Mouse (Mus musculus): ENCODE measurements around the gene Ppm1d. TPM values are rescaled to one million over a fixed set of nuclear protein-coding genes. Genes with fewer than 3 reads are reported as not detected.
A peak's percentile ranks its signal among the peaks of the same experiment; 100 is the strongest.

The Ppm1d gene
- 1 to 10 TPM; 3.7 to 4.2 (median 3.8) TPM for polyA plus RNA-seq (2017; shearing (Covaris generic))

- peak; percentile 95 for ATAC-seq
Observed at GRCm38 (mm10) chr11:85310713-85311574, at the start of gene Ppm1d. Gene Ppm1d (plus strand): TSS chr11:85311244.

GRCm38 (mm10) chr11:85264635-85265034 is 46.4 kb upstream of the Ppm1d start:
- no peak for ATAC-seq

DNA sequence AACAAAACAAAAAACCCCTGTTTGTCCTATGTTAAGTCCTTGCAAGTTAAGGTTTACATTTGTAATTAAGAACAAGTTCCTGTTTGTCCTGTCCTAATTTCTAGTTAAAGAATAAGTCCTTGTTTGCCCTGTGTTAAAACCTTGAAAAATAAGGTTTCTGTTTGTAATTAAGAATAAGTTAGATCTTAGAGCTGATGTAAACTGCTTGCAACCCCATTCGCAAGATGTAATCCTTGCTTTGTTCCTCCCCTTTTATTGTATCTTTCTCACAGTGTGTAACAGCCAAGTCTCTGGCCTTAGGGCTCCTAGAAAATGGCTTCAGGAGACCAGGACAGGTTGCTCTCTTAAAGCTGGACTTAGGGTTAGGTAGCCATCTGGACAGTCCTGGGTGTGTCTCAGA is 43.7 kb upstream of the Ppm1d start:
- ATAC-seq: no peak

- no peak for ATAC-seq
Observed at GRCm38 (mm10) chr11:85270631-85271030, 40.4 kb upstream of the Ppm1d start.

- ATAC-seq: no peak
Observed at GRCm38 (mm10) chr11:85273299-85273698, 37.7 kb upstream of the Ppm1d start.

DNA sequence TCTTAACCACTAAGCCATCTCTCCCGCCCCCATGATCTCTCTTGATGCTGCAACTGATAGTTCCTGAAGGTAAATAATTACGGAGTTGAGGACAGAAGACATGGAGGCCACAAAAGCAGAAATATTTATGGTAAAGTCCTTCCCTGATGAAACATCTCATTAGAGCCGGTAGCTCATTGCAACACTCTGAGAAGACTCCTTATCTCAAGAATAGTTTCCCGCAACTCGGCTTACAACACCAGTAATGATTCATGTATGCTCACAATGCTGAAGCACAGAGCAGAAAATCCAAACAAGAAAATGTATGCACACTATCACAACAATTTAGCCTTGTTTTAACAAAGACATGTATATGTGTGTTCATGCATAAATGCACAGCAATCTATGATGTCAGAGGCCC is 35.9 kb upstream of the Ppm1d start:
- ATAC-seq: no peak

DNA sequence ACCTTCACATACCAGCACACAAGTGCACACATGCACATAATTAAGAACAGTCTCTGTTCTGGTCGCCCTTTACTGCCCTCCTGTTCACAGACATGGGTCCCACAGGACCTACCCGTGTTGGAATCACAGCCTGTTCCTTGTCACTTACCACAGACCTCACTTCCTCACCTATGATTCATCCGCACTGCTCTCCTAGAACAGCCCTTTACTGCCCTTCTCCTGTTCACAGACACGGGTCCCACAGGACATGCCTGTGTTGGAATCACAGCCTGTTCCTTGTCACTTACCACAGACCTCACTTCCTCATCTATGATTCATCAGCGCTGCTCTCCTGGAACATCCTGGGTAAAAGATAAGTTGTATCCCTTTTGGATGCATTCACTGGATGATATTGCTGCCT is 33.4 kb upstream of the Ppm1d start:
- no peak for ATAC-seq

- ATAC-seq: no peak
Observed at GRCm38 (mm10) chr11:85278175-85278574, 32.9 kb upstream of the Ppm1d start.

- no peak for ATAC-seq
Observed at GRCm38 (mm10) chr11:85281219-85281878, 29.7 kb upstream of the Ppm1d start.

- no peak for ATAC-seq
Observed at GRCm38 (mm10) chr11:85297953-85298352, 13.1 kb upstream of the Ppm1d start.

GRCm38 (mm10) chr11:85299880-85300279 is 11.2 kb upstream of the Ppm1d start:
- ATAC-seq: no peak

DNA sequence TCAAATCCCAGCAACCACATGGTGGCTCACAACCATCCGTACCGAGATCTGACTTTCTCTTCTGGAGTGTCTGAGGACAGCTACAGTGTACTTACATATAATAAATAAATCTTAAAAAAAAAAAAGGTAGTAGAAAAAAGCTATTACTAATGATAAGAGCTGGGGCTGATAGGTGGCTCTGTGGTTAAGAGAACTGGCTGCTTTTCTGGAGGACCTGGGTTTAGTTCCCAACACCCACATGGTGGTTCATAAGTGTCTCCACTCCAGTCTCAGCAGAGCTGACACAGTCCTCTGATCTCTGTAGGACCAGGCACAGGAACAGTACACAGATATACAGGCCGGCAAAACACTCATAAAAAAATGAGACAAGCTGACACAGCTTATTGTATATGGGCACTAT is 9.9 kb upstream of the Ppm1d start:
- ATAC-seq: no peak

GRCm38 (mm10) chr11:85301836-85302235 is 9.2 kb upstream of the Ppm1d start:
- ATAC-seq: no peak

GRCm38 (mm10) chr11:85306577-85307260 is 4.3 kb upstream of the Ppm1d start:
- no peak for ATAC-seq

DNA sequence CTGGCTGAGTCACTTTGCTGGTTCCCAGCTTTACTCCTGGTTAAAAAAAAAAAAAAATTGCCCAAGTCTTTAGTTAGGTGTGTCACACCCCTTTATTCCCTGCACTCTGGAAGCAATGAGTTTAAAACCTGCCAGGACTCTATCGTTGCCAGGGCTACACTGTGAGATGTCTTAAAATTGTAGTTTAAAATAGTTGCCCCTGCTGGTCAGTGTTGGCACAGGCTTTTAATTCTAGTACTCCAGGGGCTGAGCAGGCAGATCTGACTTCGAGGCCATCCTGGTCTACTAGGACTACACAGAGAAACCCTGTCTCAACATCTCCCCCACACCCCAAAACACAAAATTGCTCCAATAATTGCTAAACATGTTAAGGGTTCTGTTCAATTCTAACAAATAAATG is 2.2 kb upstream of the Ppm1d start:
- ATAC-seq: no peak

DNA sequence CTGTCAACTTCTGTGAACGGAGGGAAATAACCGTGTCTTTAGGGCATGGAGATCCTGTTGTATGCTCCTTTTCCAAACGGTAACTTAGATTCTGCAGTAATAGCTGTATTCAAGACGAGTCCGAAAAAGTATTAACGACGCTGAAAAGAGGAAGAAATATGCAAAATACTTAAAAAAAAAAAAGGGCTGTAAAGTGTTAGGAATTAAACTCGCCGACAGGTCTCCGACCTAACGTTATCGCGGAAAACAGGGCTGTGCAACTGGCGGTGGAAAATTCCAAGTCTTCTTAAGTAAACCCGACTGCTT is 684 bp upstream of the Ppm1d start:
- no peak for ATAC-seq

DNA sequence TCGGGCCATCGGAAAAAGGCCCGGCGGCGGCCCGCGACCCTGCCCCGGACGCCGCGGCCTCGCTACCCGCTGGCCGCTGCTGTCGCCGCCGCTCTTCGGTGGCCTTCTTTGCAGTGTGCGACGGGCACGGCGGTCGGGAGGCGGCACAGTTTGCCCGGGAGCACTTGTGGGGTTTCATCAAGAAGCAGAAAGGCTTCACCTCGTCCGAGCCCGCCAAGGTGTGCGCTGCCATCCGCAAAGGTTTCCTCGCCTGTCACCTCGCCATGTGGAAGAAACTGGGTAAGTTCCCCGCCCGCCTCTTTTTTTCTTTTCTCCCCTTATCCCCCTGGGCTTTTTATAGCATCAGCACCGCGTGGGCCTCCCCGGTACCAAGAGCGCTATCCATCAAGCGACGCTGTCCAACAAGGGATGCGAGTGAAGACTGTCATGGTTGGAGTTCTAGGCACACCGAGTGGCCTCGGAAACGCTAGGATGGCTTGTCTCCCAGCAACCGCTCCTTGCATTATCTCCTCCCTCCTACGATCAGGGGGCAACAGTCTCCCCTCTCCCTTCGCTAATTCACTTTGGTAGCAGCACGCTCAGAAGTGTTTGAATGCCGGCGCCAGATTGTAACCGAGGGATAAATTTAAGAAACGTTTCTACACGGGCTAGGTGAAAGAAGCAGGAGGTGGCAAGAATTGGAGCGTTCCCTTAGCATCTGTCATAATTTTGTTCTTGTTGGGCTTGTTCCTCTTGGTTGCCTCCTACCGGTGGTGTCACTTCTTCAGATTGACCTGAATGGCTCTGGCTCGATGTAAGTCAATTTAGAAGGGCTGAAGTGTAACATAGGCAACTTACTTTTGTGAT is 824 bp downstream of the Ppm1d start:
- peak; percentile 48 for ATAC-seq

DNA sequence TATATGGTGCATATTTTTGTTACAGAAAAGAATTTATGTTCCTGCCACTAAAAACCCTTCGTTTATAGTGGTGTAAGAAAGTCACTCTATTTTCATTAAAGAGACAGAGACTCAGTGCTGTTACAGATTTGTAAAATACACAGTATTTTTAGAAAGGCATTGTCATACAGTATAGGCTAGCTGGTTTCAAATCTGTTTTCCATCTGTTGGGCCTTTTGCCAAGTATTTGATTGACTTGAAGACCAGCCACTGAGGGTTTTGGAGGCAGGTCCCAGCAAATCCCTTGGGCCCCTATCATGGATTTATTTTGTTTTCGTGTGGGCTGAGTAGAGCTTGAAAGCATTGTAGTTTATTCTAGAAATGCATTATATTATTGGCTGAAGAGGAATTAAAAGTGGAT is 1.8 kb downstream of the Ppm1d start:
- ATAC-seq: no peak

GRCm38 (mm10) chr11:85313361-85313760 is 2.3 kb downstream of the Ppm1d start:
- ATAC-seq: no peak

DNA sequence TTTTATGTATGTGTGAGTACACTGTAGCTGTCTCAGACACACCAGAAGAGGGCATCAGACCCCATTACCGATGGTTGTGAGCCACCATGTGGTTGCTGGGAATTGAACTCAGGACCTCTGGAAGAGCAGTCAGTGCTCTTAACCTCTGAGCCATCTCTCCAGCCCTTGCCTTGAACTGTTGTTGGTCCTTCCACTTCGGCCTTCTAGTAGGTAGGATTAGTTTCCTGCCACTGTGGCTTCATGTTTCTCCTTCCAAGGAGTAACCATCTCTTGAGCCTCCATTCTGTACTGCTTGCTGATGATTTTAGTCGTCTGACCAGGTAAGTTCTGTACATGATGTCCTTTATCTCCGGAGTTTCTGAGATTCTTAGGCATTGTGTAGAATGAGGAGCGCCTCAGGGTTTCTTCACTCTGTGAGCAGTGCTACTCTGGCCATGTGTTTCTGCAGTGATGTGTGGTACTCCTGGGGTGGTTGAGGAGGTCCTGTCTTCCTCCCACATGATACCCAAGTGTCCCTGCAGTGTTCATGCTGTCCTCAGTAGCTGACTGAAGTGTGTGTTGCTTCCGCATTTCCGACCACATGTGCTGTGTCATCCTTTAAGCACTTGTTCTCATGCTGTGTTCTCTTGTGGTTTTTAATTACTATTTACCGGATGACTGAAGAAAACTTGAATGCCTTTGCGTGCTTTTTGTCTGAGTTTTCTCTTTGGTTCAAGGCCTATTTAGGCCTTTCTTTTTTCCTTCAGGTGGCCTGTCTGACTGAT is 12.7 kb downstream of the Ppm1d start:
- peak; percentile 67 for ATAC-seq

DNA sequence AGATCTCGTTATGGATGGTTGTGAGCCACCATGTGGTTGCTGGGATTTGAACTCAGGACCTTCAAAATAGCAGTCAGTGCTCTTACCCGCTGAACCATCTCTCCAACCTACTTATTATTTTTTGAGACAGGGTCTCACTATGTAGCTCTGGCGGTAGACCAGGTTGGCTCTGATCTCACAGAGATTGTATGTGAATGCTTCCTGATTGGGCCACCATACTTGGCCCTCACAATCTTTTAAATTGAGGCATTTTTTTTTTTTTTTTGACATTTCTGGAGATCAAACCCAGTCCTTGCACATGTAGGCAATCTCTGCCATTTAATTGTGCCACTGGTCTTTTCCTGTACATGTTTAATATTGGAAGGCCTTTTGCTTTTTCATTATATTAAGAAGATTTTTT is 17.7 kb downstream of the Ppm1d start:
- ATAC-seq: no peak
